Mouse (Mus musculus) midbrain, embryonic 11.5 days (tissue): ENCODE measurements around the gene Rilpl1. TPM values are rescaled to one million over a fixed set of nuclear protein-coding genes. Genes with fewer than 3 reads are reported as not detected.

Experiments
- ATAC-seq: fragments of 200-750 bp; cut with Nextera tagmentation; 2 replicates; pipeline ENCODE4 v1.8.0; 2017; ENCODE audit warnings: moderate TSS enrichment, moderate library complexity; ENCODE audit not compliant: low FRiP score
- DNase-seq: peaks from one replicate; pipeline ENCODE4 v3.0.0; 2015; ENCODE audit warnings: low spot score; ENCODE audit errors: missing footprints
- H3K27ac ChIP-seq: fragments of 300-500 bp; sonication (generic); 2 replicates; pipeline ENCODE4 v1.5.1; 2014; ENCODE audit warnings: low read depth, low read length
- H3K27me3 ChIP-seq: fragments of 300-500 bp; sonication (generic); 2 replicates; pipeline ENCODE4 v1.6.1; 2014; ENCODE audit warnings: mild to moderate bottlenecking, low read length, moderate library complexity, mixed read lengths; ENCODE audit not compliant: control insufficient read depth, insufficient read depth
- H3K36me3 ChIP-seq: fragments of 300-500 bp; sonication (generic); 2 replicates; pipeline ENCODE4 v1.6.1; 2014; ENCODE audit warnings: mild to moderate bottlenecking, low read length, moderate library complexity, mixed read lengths; ENCODE audit not compliant: control insufficient read depth, insufficient read depth
- H3K4me1 ChIP-seq: fragments of 300-500 bp; sonication (generic); 2 replicates; pipeline ENCODE4 v1.6.1; 2014; ENCODE audit warnings: low read length; ENCODE audit not compliant: control insufficient read depth, insufficient read depth
- H3K4me2 ChIP-seq: fragments of 300-500 bp; sonication (generic); 2 replicates; pipeline ENCODE4 v1.6.1; 2014; ENCODE audit warnings: mild to moderate bottlenecking, moderate library complexity
- H3K4me3 ChIP-seq: fragments of 300-500 bp; sonication (generic); 2 replicates; pipeline ENCODE4 v1.5.1; 2014; ENCODE audit warnings: low read depth, low read length
- H3K9ac ChIP-seq: fragments of 300-500 bp; sonication (generic); 2 replicates; pipeline ENCODE4 v1.6.1; 2014; ENCODE audit warnings: low read length
- H3K9me3 ChIP-seq: fragments of 300-500 bp; sonication (generic); 2 replicates; pipeline ENCODE4 v1.6.1; 2016; ENCODE audit warnings: low read length; ENCODE audit not compliant: control insufficient read depth
- WGBS: fragments of 180-500 bp; shearing (Covaris S2); extraction: QIAGEN DNeasy Blood & Tissue Kit; methylation state at CpG from one replicate; pipeline ENCODE4 v1.1.7; 2014; 5-methylcytosine and 5-hydroxymethylcytosine counted together
- polyA plus RNA-seq: library from polyadenylated mRNA; unstranded; fragments of >200 nt; fragmentation: Nextera tagmentation; extraction: Ambion mirVana; gene quantifications from 2 replicates; pipeline ENCODE4 v1.2.1, GENCODE M21; 2014

The Rilpl1 gene
- polyA plus RNA-seq, 1 experiment from 2014 or later = 21.7 TPM

DNA sequence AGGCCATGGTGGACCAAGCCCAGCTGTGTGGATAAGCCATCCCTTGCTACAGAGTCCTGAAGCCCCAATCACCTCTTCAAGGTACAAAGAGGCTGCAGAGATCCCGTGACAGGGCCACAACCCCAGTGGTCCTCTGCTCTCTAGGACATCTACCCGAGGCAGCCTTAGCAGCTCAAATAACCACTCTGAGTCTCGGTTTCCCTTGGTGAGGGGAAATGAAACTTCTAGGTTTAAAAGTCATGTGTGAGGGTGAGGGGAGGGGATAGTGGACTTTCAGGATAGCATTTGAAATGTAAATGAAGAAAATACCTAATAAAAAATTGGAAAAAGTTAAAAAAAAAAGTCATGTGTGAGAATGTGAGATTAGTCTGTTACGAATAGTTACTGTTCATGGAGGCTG lies 9.6 kb downstream of the Rilpl1 start:
- DNase-seq (no peak), ATAC-seq (no peak)
- no peaks in the 10 kb centered on the region for H3K36me3 ChIP-seq
- no peak overlapping the region for H3K9ac ChIP-seq
- no peaks in the 10 kb centered on the region for H3K4me1 ChIP-seq
- H3K9me3 ChIP-seq = no peaks in the 10 kb centered on the region
- H3K27ac ChIP-seq = no peak overlapping the region
- WGBS = 85% methylated on average over 4 of the region's 4 CpGs
- no peaks in the 10 kb centered on the region for H3K27me3 ChIP-seq
- no peak overlapping the region for H3K4me2 ChIP-seq
- H3K4me3 ChIP-seq = no peak overlapping the region

DNA sequence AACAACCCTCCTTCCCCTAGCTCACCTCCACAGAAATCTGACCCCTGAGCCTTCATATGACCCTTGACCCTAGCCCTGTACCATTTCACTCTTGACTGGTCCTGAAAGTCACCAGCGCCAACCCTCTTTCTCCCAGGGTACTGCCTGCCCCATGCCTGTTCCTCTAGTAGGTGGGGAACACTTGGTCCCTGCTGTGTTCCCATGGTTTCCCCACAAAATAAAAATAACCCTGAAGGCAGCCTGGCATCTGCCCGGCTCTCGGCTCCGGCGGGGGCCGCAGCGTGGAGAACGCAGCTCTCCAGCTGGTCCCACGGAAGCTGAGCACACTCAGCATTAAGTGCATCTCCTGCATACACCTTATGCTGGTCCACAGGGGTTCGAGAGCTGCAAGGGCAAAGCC lies 12.5 kb downstream of the Rilpl1 start:
- DNase-seq (no peak), ATAC-seq (no peak)
- Histone ChIP-seq H3K36me3 (no peaks in the 10 kb centered on the region; the same call in 1 of the 2 replicates), H3K9me3 (no peaks in the 10 kb centered on the region), H3K4me3 (no peak overlapping the region), H3K4me1 (no peaks in the 10 kb centered on the region), H3K4me2 (no peak overlapping the region), H3K27me3 (no peaks in the 10 kb centered on the region), H3K9ac (no peak overlapping the region), H3K27ac (no peak overlapping the region)
- 52% methylated on average over 10 of the region's 10 CpGs for WGBS

DNA sequence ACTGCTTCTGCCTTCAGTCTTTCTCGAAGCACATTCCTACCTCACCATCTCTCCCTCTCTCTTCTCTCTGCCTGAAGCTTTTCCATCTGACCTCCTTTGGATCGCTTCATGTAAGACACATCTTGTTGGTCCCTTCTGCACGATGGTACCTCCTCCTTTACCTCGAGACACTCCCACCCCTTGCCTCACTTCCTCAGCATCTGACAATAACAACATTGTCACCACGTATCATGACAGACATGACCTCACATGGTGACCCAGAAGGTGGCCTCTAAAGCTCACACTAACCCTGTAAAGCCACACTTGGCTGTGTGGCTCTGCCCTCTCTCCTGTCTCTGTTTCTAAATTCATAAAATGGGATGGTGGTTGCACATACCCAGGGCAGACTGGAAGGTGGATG lies 15.4 kb downstream of the Rilpl1 start:
- peaks cover 4% of the 10 kb centered on the region; the same call in 1 of the 2 replicates for H3K36me3 ChIP-seq
- WGBS = 87% methylated on average over 5 of the region's 5 CpGs

DNA sequence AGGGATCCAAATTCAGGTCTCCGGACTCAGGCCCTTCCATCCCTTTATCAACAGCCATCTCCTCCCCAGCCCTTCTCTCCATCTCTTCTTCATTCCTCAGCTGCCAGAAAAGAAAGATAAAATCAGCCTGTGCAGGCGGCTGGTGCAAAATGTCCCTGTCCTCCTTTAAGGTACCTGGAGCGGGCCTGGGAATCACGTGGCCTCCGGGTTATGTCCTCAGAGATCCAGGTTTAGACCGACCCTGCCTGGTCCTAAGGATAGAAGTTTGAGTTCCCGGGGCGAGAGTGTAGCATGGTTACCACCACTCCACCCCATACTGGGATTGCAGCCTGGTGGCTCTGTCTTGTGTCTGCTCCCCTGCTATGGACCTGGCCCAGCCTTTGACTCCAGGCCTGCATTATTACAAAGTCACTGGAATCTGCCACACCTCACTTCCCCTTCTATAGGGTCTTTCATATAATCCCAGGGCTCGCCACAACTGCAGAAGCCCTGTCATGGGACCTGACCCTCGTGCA lies 20.6 kb downstream of the Rilpl1 start:
- no peak overlapping the region for H3K4me2 ChIP-seq
- WGBS = 90% methylated on average over 10 of the region's 10 CpGs
- H3K9me3 ChIP-seq = no peaks in the 10 kb centered on the region
- no peak for DNase-seq
- no peak overlapping the region for H3K27ac ChIP-seq
- no peak for ATAC-seq
- no peak overlapping the region for H3K9ac ChIP-seq
- H3K27me3 ChIP-seq = no peaks in the 10 kb centered on the region
- peaks cover 4% of the 10 kb centered on the region; the same call in 1 of the 2 replicates for H3K36me3 ChIP-seq
- no peaks in the 10 kb centered on the region for H3K4me1 ChIP-seq
- no peak overlapping the region for H3K4me3 ChIP-seq

More for the DNA sequence above, 15.4 kb downstream of the Rilpl1 start:
- H3K4me1 ChIP-seq = no peaks in the 10 kb centered on the region
- no peak for DNase-seq
- ATAC-seq = no peak
- no peak overlapping the region for H3K9ac ChIP-seq
- no peak overlapping the region for H3K4me3 ChIP-seq
- H3K4me2 ChIP-seq = no peak overlapping the region
- no peaks in the 10 kb centered on the region for H3K9me3 ChIP-seq
- H3K27ac ChIP-seq = no peak overlapping the region
- H3K27me3 ChIP-seq = no peaks in the 10 kb centered on the region

DNA sequence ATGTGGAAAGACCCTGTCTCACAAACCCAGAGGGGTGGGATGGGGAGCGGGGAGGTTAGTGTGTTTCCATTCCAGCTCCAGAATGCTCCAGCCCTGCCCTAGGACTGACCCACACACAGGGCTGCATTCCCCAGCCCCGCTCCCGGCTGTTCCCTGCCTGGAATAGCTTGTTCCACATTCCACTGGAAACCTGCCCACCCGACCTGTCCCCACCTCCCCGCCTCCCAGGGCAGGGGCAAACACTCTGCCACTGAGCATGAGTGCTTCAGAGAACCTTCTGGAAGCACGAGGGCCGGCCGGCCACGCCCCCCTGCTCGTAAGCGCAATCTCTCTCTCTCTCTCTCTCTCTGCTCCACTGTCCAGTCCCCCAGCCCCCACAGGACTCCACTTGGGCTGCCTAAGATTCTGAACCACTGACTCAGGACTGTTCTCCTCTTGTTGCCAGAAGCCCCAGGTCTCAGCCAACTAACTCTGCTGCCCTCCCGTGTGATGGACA lies 21.4 kb downstream of the Rilpl1 start:
- ATAC-seq (no peak), DNase-seq (no peak)
- Histone ChIP-seq H3K4me2 (no peak overlapping the region), H3K27ac (no peak overlapping the region), H3K9me3 (no peaks in the 10 kb centered on the region), H3K27me3 (no peaks in the 10 kb centered on the region), H3K9ac (no peak overlapping the region), H3K4me1 (no peaks in the 10 kb centered on the region), H3K4me3 (no peak overlapping the region), H3K36me3 (peaks cover 4% of the 10 kb centered on the region; the same call in 1 of the 2 replicates)
- 81% methylated on average over 12 of the region's 12 CpGs for WGBS

DNA sequence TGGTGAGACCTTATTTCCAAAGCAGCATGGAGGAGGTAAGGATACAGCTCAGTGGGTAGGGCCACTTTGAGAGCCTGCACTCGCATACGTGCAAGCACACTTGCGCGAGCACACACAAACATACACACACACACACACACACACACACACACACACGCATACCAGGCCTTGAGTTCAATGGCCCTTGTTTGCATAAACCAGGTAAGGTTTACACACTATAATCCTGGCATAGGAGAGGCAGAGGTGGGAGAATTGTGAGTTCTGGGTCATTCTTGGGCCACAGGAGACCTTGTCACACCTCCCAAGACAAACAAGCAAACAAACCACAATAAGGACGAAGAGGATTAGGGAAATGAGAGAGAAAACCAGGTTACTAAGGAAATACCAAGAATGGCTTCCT lies 22.0 kb downstream of the Rilpl1 start:
- no peak overlapping the region for H3K27ac ChIP-seq

DNA sequence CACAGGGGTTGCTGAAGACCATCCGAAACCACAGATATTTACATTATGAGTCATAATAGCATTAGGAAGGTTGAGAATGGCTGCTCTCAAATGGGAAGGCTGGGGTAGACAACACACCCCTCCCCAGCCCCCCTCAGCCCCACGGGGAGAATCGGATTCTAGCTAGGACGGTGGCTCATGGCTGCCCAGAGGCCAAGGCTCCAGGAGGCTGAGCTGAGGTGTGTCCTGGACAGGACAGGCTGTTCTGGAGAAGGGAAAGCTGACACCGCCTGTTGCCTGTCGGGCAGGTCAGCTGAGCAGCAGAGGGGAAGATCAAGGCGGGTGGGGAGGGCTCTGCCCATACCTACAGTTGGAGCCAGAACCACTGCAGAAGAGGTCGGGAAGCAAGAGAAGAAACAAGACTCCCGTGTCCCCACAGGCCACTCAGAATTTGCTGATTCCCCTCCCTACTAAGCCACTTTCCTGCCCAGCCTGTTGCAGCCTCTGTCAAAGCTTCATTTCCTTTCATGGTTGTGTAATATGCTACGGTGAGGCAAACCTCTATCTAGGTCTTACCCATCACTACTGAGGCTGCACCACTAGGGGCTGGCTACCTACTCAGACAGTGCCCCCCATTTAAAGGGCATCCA lies 24.3 kb downstream of the Rilpl1 start:
- Histone ChIP-seq H3K4me1 (no peaks in the 10 kb centered on the region), H3K4me3 (no peak overlapping the region), H3K27ac (no peak overlapping the region), H3K4me2 (no peak overlapping the region), H3K27me3 (no peaks in the 10 kb centered on the region), H3K9me3 (no peaks in the 10 kb centered on the region), H3K36me3 (no peaks in the 10 kb centered on the region), H3K9ac (no peak overlapping the region)
- no peak for ATAC-seq
- DNase-seq = no peak
- WGBS = 79% methylated on average over 10 of the region's 10 CpGs

More for the DNA sequence above, 22.0 kb downstream of the Rilpl1 start:
- 94% methylated on average over 6 of the region's 6 CpGs for WGBS
- no peaks in the 10 kb centered on the region for H3K9me3 ChIP-seq
- no peak overlapping the region for H3K9ac ChIP-seq
- H3K4me1 ChIP-seq = no peaks in the 10 kb centered on the region
- peaks cover 4% of the 10 kb centered on the region; the same call in 1 of the 2 replicates for H3K36me3 ChIP-seq
- H3K4me3 ChIP-seq = no peak overlapping the region
- no peak for DNase-seq
- no peaks in the 10 kb centered on the region for H3K27me3 ChIP-seq
- H3K4me2 ChIP-seq = no peak overlapping the region
- no peak for ATAC-seq

DNA sequence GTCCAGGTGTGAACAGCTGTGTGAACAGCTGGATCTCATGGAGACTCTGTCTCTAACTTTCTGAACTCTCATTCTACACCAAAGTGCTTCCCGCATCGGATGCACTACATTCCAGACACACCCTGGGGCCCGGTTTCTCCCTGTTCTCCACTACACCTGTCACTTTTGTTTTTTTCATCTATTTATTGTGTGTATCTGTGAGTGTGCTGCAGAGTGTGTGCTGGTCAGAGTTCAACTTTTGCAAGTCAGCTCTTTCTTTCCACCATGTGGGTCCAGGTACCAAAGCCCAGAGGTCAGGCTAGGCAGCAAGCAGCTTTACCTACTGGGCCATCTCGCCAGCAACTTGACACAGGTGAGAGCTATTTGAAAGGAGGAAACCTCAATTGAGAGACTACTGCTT lies 26.0 kb downstream of the Rilpl1 start:
- Histone ChIP-seq H3K9ac (no peak overlapping the region), H3K4me1 (no peaks in the 10 kb centered on the region), H3K4me2 (no peak overlapping the region), H3K4me3 (no peak overlapping the region), H3K27ac (no peak overlapping the region), H3K27me3 (no peaks in the 10 kb centered on the region), H3K9me3 (no peaks in the 10 kb centered on the region), H3K36me3 (no peaks in the 10 kb centered on the region; the same call in 1 of the 2 replicates)
- ATAC-seq = no peak
- 95% methylated on average over 4 of the region's 4 CpGs for WGBS
- DNase-seq = no peak

DNA sequence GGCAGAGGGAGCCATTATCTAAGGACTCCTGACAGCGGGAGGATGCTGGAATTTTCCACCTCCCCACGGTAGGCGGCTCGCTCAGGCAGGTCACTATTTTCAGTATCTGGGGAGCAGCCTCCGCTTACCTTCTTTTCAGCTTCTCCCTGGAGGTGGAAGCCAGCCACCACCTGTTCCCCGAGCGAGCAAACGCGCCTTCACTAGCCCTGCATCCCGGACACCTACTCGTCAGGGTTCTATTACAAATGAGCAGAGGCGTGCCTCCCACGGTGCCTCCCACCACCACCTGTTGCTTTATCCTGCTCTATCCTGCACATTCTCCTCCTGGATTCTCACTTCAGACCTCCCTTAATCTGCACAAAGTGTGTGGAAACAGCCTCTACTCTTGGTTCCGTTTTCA lies 27.4 kb downstream of the Rilpl1 start:
- no peaks in the 10 kb centered on the region for H3K9me3 ChIP-seq
- DNase-seq (no peak), ATAC-seq (no peak)
- WGBS = 63% methylated on average over 14 of the region's 14 CpGs
- H3K4me2 ChIP-seq = no peak overlapping the region
- no peak overlapping the region for H3K4me3 ChIP-seq
- H3K36me3 ChIP-seq = no peaks in the 10 kb centered on the region; the same call in 1 of the 2 replicates
- no peak overlapping the region for H3K9ac ChIP-seq
- no peaks in the 10 kb centered on the region for H3K27me3 ChIP-seq
- H3K27ac ChIP-seq = no peak overlapping the region
- peaks cover 4% of the 10 kb centered on the region; the same call in 1 of the 2 replicates for H3K4me1 ChIP-seq
